Mouse (Mus musculus): ENCODE measurements at regions not wholly inside any gene's neighbourhood (a gene's known extent, or its start where the extent isn't known, plus 50 kb on each side); places are given as distances from the start of the nearest gene placed in this dataset.

GRCm38 (mm10) chr14:24564801-24565624, 78.1 kb downstream of the Rps24 start:
- no peak for TF ChIP-seq CTCF (IDR thresholded peaks at IDR 0.05; ENCODE audit: control insufficient read depth, insufficient read depth, insufficient replicate concordance, low read depth, low read length)
- no peak for TF ChIP-seq POLR2A (IDR thresholded peaks at IDR 0.05; ENCODE audit: control insufficient read depth, low read depth, low read length)
